Mouse (Mus musculus): ENCODE measurements around the gene Gsto2.
"Not testable (repeated sequence)": the region's sequence is repeated elsewhere in the genome, so short reads cannot be mapped to it uniquely, and the experiment has no call there.

Gsto2 gene

DNA sequence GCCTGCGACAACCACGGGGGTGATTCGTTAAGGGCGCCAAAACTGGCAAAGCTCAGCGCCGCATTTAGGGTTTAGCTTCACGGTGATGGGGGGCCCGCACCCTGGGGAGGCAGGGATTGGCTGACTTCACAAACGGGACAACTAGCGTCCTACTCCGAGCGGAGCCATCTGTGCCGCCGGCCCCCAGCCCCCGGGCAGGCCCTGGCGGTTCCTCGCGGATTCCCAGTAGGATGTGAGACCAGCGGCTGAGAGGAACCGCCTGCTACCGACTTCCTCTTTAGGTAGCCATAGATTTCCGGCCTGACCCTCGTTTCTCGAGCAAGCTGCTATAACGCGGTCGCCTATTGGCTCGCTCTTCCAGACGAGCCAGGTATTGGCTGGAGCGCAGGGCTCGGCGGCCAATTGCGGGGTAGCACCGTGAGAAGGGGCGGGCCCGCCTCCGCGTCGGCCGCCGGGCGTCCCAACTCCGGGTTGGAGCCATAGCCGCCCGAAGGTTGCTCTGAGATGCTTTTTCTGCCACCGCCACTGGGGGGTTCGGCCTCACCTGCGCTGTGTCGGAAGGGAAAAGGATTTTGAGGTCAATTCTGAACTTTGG lies at the start of gene Gsto2:
Gsto2 (plus strand) TSS at position 182 of the 595 bp plus-strand sequence.
- DNase-seq = peak; percentile 94

DNA sequence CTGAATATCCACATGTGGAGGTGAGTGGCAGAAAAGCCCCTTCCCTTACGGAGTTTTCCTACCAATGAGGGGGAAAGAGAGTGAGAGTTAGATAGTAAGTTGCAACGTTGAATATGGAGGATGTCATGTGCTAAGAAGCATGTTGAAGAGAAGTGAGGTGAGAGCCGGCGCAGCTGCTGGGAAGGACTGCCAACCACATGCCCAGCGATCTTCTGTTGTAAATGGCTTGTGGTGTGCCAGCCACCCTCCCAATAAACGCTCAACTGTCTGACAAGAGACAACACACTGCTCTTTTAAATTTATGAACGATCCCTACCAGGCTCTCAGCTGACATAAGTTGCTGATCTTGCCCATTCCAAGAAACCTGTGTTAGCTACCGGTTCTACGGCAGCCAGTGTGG lies 47.6 kb upstream of the Gsto2 start:
- DNase-seq = no peak

DNA sequence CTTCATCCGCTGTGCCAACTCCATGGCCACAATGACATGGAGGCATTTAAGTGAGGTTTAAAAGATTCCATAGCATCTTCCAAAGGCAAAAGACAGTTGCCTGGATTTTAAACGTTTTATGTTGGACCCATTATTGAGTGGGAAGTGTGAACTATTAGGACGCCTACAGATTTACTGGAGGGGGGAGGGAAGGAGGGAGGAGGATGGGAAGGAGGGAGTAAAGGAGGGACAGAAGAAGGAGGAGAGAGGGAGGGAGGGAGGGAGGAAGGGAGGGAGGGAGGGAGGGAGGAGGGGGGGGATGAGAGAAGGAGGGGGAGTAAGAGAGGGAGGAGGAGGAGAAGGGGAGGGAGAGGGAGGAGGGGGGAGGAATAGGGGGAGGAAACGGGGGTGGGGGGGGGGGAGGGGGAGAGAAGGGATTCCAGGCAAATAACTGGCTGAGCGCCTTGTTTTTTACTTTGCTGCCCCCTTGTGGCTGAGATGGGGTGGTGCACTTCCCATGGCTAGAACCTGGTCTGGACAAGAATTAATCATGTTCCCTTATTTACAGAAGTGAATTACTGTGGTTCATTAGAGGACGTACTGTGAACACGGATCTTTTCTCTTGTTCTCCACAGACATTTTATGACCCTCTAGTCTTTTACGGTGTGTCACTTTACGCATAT lies 44.4 kb upstream of the Gsto2 start:
- DNase-seq = peak; percentile 81 to 84

DNA sequence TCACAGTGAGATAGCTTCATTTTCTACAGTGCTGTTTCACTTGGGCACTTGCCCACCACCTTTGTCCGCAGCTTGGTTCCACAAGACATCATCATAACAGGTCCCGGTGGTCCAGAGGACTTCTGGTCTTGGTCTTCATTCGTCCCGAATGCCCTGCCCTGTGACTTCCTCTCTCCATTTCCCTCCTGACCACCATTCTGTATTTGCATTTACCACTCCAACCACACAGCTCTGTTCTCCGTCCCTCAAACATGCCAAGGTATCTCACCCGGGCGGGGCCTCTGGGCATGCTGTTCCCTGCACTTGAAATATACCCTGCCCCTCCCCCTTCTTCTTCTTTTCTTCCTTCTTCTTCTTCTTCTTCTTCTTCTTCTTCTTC lies 43.9 kb upstream of the Gsto2 start:
- DNase-seq = peak; percentile 24 to 26

DNA sequence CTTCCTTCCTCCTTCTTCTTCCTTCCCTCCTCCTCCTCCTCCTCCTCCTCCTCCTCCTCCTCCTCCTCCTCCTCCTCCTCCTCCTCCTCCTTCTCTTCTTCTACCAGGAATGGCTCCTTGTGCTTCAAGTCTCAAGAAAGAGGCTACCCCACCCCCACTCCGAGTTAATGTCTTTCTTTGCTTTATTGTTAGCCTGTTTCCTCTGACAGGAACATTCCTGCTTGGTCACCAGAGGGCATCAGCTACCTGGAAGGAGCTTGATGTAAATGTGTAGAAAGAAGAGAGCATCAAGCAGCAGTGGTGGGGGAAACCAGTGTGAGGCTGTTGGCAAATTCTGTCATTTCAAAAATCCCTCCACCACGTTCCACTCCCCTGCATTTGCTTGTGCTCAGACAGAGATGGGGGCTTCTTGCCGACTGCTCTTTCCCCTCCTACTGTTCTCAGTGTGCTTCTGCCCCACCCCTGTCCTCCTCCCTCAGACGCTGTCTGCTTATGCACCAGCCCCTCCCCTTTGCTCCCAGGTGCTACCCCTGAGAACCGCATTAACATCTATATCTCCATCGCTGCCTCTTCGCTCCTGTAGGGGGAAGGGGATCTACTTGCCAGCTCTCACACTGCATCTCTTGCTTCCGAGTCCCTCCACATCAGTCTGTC lies 43.1 kb upstream of the Gsto2 start:
- no peak for DNase-seq

DNA sequence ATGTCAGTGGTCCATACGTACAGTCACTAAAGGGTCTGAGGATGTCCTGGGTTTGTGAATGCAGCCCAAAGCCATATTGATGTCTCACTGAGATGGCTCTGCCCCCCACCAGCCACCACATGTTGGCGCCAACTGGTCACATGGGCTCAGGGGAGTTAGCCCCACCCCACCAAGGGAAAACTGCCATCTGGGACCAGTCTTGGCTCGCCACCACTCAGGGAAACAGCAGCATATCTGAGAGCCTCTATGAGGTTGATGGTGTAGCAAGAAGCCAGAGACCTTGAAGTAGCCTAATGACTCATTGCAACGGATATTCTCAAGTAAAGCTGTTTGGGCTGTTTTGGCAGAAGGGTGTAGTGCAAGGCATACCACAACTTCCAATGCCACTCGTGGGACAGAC lies 41.3 kb upstream of the Gsto2 start:
- no peak for DNase-seq

DNA sequence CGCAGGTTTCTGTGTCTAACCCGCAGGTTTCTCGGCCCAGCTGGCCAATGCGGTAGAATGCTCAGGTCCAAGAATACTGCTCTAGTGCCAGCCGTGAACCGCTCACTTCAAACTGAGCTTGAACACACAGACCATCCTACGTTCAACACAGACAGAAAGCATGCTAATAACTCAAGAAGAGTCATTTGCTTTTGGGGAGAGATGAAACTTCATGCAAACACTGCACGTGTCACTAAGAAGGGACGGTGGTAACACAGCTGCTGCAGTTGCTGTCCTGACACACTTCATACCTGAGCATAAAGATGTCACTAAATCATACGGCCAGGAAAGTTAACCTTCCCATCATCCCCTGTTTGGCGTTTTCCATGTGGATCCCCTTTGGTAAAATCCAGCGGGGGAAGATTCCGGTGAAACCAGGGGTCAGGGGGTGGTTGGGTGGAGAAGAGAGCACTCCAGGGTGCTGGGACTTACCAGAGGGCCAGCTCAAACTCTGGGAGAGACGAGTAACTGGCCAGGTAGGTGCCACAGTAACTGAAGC lies 35.4 kb upstream of the Gsto2 start:
- no peak for DNase-seq

DNA sequence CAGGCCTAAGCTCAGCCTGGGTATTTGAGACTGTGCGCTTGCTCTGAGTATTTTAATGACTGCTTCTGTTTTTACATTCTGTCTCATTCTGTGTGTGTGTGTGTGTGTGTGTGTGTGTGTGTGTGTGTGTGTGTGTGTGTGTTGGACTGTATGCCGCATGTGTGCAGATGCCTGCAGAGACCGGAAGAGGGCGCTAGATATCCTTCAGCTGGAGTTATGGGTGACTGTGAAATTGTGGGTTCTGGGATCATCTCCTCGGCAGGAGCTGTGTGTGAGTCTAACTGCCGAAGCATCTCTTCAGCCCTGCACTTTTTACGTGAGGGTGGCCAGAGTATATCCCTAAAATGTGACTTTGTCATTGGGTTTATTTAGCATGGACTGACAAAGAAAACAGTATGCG lies 34.2 kb upstream of the Gsto2 start:
- DNase-seq = no peak

DNA sequence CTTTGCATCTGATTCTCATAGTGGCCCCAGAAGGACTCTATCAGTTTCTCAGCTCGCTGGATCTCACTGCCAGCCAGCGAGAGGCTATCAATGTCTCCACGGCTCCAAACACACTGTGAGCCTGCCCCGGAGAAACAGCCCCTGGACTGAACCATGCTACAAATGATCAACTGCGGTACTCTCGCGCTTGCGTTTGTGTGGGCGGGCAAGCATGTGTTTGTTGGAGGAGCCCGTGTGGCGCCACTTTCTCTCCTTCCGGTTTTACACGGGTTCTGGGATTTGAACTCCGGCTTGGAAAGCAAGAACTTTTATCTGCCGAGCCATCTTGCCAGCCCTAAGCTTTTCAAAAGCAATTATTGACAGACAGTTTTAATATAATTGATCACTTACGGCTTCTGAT lies 33.0 kb upstream of the Gsto2 start:
- no peak for DNase-seq

DNA sequence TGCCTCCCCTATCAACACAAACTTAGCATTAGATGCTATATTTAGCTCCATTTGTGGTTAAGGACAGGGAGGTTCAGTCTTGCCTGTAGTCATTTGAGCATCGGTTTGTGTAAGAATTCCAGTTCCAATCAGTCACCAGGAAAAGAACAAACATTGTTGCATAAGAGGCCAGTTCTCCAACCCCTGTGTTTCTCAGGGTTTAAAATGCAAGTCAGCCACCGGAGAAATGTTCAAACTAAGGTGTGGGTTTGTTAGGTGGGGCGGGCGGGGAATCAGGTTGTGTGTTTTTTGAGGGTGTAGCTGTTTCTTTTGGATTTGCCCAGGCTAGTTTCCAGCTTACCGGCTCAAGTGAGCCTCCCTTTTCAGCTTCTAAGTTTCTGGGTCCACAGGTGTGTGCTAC lies 30.7 kb upstream of the Gsto2 start:
- DNase-seq = no peak

DNA sequence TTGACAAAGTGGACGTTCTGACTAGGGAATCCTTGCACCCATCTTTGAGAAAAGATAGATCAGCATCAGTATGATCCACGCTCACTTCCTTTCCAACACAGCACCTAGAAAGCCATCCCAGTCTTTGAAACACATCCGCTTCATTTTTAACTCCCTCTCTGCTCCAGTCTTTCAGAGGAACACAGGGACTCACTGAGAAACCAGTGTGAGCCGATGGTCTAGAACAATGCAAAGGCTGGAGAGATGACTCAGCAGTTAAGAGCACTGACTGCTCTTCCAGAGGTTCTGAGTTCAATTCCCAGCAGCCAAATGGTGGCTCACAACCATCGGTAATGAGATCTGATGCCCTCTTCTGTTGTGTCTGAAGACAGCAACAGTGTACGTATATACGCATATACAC lies 29.6 kb upstream of the Gsto2 start:
- DNase-seq = no peak

DNA sequence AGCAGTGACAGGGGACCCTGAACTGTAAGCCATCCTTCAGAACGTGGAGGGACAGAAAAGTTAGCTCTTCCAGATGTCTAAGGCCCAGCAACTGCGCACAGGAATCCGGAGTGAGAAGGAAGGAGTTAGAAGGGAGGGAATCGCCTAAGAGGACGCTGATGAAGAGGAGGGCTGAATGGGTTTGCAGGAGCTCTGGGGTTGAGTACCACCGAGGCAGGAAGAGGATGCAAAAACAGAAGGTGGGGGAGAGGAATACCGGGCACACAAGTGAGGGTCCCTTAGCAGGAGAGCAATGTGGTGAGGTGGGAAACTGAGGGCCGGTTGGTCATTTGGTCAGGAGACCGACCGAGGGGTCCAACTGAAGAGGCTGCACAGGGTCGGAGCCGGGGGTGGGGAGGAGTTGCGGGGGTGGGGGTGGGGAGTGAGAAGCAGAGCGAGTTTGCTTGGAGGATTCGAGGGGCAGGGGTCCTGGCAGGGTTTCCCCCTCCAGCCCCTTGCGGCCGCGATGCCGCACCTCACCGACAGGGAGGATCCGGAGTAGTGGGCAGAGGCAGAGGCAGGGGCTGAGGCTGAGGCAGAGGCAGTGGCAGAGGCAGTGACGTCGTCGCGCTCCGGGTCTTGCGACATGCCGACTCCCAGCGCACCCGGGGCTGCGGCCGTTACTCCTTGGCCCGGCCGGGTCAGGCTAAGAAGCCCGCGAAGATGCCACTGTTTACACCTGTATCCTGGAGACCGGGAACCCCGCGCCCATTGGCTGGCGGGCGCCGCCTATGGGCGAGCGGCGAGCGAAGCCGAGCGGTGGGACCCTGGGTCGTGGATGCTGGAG lies 28.4 kb upstream of the Gsto2 start:
- peak; percentile 75 to 76 for DNase-seq

DNA sequence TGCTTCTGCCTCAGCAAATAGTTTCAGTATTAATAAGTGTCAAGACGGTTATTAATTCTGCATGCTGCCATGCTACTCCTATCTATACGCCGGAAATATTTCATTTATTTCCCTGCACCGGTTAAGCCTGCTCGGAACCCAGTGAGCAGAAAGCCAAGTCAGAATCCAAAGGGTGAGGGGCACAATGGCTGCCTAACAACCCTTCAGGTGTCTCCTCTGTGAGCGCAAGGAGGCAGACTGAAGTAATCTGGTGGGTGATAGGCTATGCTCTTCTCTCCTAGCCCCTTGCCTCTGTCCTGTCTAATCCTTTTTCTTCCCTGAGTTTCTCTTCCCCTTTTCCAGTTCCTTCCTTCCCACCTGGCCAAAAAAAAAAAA lies 27.8 kb upstream of the Gsto2 start:
- DNase-seq = no peak

DNA sequence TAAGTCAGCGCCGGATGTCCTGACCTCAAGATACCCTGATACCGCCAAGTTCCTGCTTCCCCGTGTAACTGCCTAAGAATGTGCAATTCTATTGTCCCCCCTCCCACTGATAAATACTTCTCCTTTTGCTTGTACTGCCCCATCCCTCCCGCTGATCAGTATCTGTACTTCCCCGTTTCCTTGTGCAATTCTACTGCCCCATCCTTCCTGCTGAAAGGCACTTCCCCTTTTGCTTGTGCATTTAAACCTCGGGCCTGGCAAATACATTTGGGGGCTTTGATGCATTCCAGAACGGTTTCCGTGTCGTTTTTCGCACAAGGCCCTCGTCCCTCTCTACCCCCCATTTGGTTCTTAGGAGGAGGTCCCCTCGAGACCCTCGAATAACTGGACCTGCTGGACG lies 24.1 kb upstream of the Gsto2 start:
- peak in 1 of 2 experiments; percentile 13 for DNase-seq

DNA sequence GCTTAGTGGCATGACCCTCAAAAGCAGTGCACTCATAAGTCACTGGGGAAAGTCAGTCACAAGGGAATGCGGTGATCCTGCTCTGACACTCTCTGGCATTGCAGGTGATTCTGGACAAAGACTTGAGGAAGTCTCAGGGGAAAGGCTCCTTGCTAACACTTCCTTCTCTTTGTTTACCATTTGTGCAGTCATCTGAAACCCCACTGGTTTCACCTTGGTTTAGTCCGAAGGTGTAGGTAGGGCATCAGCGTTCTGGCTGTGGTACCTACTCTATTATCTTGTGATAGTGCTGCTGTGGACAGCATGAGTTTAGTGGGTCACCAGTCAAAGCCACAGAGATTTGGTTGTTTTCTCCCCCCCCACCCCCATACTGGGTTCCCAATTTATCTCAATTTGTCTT lies 15.6 kb upstream of the Gsto2 start:
- peak in 1 of 2 experiments; percentile 21 for DNase-seq

DNA sequence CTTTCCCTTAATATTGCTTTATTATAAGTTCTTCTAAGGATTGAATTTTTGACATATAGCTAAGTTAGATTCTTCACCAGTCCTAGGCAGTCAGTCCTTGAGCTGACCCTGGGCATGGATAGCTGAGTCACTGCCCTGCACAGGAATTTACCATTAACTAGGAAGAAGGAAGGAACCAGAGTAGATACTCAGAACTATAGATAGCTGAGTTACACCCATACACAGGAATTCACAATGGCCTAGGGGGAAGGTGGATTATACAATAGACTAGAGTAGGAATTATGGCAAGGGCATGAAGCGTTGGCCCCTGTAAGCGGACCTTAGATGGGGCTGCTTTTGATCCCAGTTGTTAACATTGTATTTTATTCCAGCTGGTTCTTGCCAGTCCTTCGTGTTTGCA lies 13.2 kb upstream of the Gsto2 start:
- not testable (repeated sequence) for DNase-seq

DNA sequence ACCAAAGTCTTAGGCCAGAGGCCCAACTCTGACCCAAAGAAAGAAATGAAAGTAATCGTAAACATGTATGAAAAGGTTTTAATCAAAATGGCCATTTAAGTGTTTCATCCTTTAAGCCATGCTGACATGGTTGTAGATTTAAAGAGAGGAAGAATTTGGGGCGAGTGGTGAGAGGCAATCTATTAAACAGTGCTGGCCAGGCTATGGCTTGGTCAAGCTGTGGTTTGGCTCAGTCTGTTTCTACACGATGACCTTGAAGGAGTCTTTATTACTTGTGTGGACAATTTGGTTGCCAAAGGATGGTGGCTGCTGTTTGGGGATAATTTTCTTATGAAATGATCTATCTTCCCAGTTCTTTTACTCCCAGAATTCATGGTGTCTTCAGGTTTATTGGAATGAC lies 12.3 kb upstream of the Gsto2 start:
- no peak for DNase-seq

DNA sequence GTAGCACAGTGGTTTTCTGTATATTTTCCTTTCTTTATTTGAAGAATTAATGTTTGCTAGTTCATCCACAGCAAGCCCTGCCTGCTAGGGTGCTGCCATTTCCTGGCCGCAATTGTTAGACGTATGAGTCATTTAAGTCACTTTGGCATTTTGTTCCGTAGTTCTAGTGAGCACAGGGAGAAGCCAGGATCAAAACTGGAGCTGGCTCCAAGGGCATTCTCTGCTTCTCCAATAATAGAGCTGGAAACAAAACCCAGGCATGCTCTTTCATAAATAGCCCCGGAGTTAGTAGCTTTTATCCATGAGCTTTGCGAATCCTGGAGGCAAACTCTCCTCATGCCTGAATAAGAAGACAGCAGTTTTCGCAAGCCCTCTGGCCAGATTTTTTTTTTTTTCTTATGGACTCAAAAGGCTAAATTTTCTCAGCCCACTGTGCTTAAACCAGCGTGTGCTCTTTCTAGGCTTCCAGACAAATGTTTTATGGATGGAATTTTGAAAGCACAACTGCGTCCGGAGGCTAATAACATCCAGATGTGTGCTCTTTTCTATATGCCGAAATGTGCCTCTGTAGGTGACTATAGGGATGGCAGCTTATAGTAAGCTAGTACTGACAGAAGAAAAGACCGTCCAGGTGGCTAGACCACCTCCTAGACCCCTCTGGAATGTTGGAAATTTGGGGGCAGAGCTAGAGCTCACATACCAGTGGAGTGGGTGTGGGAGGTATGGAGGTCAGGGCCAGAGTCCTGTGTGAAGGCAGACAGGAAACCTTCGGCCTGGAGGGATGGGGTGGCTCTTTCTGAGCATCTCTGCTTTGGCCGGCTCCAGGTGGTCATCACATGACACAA lies 11.2 kb upstream of the Gsto2 start:
- no peak for DNase-seq

DNA sequence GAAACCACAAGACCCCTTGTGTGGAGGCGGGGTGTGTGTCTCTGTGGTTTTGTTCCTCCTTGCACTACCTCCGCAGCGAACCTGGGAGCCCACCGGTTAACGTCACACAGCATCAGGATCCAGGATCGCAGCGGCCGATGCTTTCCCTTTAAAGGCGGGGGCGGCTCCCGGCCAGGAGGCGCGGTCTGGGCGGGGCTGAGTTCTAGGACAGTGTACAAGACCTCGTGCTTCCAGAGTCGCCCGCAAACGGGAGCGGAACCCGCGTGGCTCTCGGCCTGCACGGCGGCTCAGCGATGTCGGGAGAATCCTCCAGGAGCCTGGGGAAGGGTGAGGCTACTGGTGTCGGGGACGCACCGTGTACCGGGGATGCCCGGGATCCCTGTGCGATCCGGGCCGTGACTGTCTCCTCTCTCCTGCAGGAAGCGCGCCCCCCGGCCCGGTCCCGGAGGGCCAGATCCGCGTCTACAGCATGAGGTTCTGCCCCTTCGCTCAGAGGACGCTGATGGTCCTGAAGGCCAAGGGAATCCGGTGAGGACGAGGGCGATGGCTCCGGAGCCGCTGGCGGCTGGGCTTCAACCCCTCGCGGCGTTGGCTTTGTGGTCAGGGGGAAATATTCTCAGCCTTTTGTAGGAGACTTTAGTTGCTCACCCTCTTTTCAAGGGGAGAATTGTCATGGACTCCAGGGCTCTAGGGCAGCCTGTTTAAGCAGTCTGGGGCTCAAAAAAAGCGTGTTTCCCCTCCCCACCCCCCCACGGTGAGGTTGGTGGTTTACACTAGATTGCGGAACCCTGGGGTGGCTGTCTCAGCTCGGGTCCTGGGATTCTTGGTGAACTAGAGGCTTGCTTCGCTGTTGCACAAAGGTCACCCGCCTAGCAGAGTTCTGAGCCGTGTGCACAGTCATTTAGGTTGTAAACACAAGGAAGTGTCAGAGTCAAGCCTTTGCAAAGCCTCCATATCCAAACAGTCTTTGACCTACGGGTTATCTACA lies 10.2 kb upstream of the Gsto2 start, which contains the start of gene Gsto1:
Gsto1 (plus strand) TSS at position 175 of the 988 bp plus-strand sequence.
- DNase-seq = peak; percentile 76 to 77

DNA sequence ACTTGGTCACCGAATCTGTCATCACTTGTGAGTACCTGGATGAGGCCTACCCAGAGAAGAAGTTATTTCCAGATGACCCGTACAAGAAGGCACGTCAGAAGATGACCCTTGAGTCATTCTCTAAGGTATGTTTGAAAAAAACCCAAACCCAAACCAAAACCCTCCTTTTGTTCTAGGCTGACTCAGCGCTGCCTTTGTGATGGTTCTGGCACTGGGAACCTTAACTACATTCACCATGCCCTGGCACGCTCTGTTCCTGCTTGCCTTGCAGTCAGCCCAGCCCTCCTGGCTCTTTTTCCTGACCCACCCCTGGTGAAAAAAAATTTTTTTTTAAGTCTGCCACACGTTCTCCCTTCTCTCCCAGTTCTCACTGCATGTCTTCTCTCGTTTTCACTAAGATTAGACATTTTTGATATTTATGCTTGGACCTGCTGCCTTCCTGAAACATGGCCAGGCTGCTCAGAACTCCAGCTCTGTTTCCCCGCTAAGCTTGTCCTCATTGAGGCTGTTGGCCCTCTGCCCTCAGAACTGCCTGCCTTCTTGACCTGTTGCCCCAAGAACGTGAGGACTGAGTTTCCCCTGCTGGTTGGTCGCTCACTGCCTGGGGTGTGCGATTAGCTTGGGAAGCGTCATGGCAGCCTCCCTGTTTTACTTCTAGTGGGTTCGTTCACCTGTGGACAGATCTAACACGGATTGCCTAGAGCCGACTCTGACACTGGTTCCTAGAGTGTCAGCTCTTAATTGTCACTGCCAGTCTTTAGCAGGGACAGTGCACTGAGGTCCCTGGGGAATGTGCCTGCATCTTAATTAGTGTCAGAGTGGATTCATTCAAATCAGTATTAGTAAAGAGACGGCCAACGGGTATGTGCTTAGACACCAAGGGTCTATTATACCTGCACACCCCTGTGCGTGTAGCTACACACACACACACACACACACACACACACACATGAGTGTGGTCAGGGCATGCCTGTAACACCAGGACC lies 7.1 kb upstream of the Gsto2 start:
- DNase-seq = no peak
